Mouse (Mus musculus) Patski (cell line): ENCODE results near the gene Mrpl51. TPM values are rescaled to one million over a fixed set of nuclear protein-coding genes. Genes with fewer than 3 reads are reported as not detected.

Experiments
- ATAC-seq: fragments of 100-300 bp; one replicate; pipeline ENCODE4 v1.8.0; 2021
- CTCF ChIA-PET: fragments of 350-600 bp; sonication (Branson Sonifier 250); formaldehyde crosslinking; loops from one replicate; lab custom pipeline; 2022; ENCODE audit warnings: inconsistent platforms; lab: Charles Lee
- POLR2A ChIA-PET: fragments of 350-600 bp; sonication (Branson Sonifier 250); formaldehyde crosslinking; loops from one replicate; lab custom pipeline; 2022; ENCODE audit warnings: antibody characterized with exemption, inconsistent platforms; lab: Charles Lee
- DNase-seq: peaks from one replicate; pipeline ENCODE4 v3.0.0-alpha.2; 2011; ENCODE audit warnings: low read depth, low spot score
- H3K27me3 ChIP-seq: fragments of 371-371 bp; one replicate; pipeline ENCODE4 v1.5.1; 2021
- CTCF ChIP-seq: fragments of 100-300 bp; IDR thresholded peaks from one replicate; pipeline ENCODE4 v1.5.1; 2021
- in situ Hi-C: fragments of 300-500 bp; cut with MboI; formaldehyde crosslinking; loops from 3 replicates; pipeline ENCODE4 v1.11.1; 2018; ENCODE audit warnings: low pct_unique_long_range_greater_than_20kb, mixed read lengths
- polyA plus RNA-seq: library from polyadenylated mRNA; unstranded; gene quantifications from one replicate; pipeline ENCODE4 v1.2.3, GENCODE M21; 2021

The Mrpl51 gene
- polyA plus RNA-seq, 1 experiment from 2014 or later = 175 TPM

DNA sequence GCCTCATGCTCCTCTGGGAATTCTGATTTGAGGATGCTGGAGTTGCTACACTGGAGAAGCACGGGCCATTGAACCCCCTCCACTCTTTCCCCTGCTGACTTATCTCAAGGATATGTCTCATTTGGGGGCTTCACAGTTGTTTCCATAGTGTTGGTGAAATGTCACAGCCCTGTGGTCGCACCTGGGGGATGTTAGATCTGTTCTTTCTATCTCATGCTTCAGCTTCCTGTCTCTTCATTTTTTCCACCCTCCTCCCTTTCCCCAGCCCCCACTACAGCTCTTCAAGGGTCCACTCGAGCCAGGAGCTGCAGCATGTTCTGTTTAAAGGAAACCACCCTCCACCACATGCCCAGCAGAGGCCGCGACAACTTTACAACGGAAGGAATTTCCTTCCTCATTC, 46.8 kb downstream of the Mrpl51 start:
- ATAC-seq (no peak), DNase-seq (no peak)
- POLR2A ChIA-PET = interaction anchor here (0.6 kb wide), 1 partner anchor 21 kb away, joined by 3 read pairs; no protein-coding TSS in a partner anchor
- in situ Hi-C loops = no loop called here
- no peak for TF ChIP-seq CTCF
- CTCF ChIA-PET = interaction anchor here (1.4 kb wide), 1 partner anchor 13 kb away, joined by 4 read pairs; no protein-coding TSS in a partner anchor
- no peaks in the 10 kb centered on the region for H3K27me3 ChIP-seq

DNA sequence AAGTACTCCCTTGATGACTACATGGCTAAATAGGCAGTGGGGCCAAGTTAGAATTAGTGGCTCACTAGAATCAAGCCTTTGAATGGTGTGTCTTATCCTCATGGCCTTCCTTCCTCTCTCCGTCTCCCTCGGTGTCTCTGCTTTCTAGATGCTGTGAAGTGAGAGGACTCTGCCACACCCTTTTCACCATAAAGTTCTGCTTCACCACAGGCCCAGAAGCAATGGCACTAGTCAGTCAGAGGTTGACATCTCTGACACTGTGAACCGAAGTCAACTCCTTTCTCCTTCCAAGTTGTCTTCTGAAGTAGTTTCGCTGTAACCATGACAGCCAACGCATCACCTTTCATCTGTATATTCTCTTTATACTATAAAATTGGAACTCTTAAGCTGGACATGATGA, 47.9 kb downstream of the Mrpl51 start:
- DNase-seq (no peak), ATAC-seq (no peak)
- ChIA-PET CTCF (no interaction called here), POLR2A (no interaction called here)
- no peaks in the 10 kb centered on the region for H3K27me3 ChIP-seq
- in situ Hi-C loops = no loop called here
- TF ChIP-seq CTCF = no peak

DNA sequence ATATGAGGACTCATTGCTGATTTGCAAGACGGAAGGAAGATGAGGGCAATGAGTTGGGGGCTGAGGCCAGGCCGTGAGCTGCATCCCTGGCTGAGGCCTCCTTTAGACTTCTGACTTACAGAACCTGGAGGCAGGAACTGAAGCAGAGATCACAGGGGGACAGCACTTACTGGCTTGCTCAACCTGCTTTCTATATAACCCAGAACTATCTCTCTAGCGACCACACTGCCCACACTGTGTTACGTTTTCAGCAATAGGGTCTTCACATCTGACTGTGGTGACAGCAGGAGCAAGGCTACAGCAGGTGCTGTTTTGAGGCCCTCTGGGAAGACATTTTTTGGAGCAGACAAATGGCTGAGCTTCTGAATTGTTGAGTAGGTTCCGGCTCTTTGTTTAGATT, 49.0 kb downstream of the Mrpl51 start:
- no peaks in the 10 kb centered on the region for H3K27me3 ChIP-seq
- ATAC-seq (no peak), DNase-seq (no peak)
- ChIA-PET CTCF (interaction anchor here (0.7 kb wide), 1 partner anchor 15 kb away, joined by 3 read pairs; no protein-coding TSS in a partner anchor), POLR2A (no interaction called here)
- no peak for TF ChIP-seq CTCF
- in situ Hi-C loops = no loop called here

DNA sequence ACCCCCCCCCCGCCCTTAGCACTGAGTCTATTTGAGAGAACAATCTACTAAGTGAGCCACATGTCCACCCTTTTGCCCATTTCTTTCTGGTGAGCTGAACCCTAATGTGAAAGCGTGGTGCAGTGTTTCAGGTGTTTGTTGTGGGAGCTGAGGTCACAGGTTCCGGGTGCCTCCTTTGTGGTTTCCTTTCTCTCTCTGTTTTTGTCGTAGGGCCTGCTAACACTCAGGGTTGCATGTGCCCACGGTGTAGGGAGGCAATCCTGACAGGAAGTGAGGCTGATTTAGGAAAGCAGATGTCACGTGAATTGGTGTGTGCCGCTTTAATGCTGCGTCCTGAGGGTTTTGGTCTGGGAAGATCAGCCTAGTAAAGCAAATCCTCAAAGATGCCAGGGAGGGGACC, 50.0 kb downstream of the Mrpl51 start:
- DNase-seq = no peak
- no peak for ATAC-seq
- in situ Hi-C loops = no loop called here
- H3K27me3 ChIP-seq = no peaks in the 10 kb centered on the region
- POLR2A ChIA-PET = no interaction called here
- CTCF ChIA-PET = interaction anchor here (0.7 kb wide), 1 partner anchor 14 kb away, joined by 3 read pairs; no protein-coding TSS in a partner anchor
- TF ChIP-seq CTCF = no peak

DNA sequence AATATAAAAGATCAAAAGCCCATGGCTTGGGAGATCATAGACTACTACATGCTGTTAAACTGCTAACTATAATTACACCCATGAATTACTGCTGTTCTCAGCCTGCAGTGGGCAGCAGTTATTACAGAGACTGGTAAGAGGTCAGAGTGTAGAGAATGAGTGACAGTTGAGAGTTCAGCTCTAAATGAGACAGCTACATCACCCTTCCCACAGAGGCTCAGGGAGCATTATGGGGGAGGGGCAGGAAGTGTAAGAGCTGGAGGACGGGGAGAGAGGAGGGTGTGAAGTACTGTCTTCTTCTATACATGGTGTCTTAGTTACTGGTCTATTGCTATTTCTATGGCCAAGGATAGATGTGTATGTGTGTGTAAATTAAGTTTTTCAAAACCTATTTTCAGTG, 53.0 kb downstream of the Mrpl51 start:
- DNase-seq = no peak
- ChIA-PET CTCF (interaction anchor here (1.1 to 1.6 kb wide), 4 partner anchors 10 to 32 kb away, joined by 3 to 5 read pairs (median 4); partner anchors contain the start of gene Tapbpl), POLR2A (no interaction called here)
- no peak for TF ChIP-seq CTCF
- H3K27me3 ChIP-seq = peaks cover 5% of the 10 kb centered on the region
- in situ Hi-C loops = no loop called here
- no peak for ATAC-seq

Other genes starting within 250 kb of the Mrpl51 start
- gene Cops7a, start 226.3 kb upstream of the Mrpl51 start, polyA plus RNA-seq = 153 TPM
- 12.9 TPM for gene Pianp, start 195.1 kb upstream of the Mrpl51 start, polyA plus RNA-seq
- gene Zfp384, start 182.7 kb upstream of the Mrpl51 start, polyA plus RNA-seq = 53.0 TPM
- gene Ing4, start 152.0 kb upstream of the Mrpl51 start, polyA plus RNA-seq = 77.6 TPM
- gene Acrbp, start 142.1 kb upstream of the Mrpl51 start, polyA plus RNA-seq = 9.7 TPM
- gene Lpar5, start 123.9 kb upstream of the Mrpl51 start, polyA plus RNA-seq = not detected
- gene Chd4, start 95.8 kb upstream of the Mrpl51 start, polyA plus RNA-seq = 198 TPM
- 65.0 TPM for gene Nop2, start 59.9 kb upstream of the Mrpl51 start, polyA plus RNA-seq
- 6.2 TPM for gene Iffo1, start 46.6 kb upstream of the Mrpl51 start, polyA plus RNA-seq
- 889 TPM for gene Gapdh, start 25.3 kb upstream of the Mrpl51 start, polyA plus RNA-seq
- gene Ncapd2, start 100 bp upstream of the Mrpl51 start, polyA plus RNA-seq = 73.8 TPM
- gene Vamp1, start 23.8 kb downstream of the Mrpl51 start, polyA plus RNA-seq = 7.5 TPM
- 18.2 TPM for gene Tapbpl, start 40.1 kb downstream of the Mrpl51 start, polyA plus RNA-seq
- 0.33 TPM for gene Cd27, start 45.2 kb downstream of the Mrpl51 start, polyA plus RNA-seq
- not detected for gene Tuba3a, start 94.2 kb downstream of the Mrpl51 start, polyA plus RNA-seq
- gene Ltbr, start 122.1 kb downstream of the Mrpl51 start, polyA plus RNA-seq = 164 TPM
- gene Scnn1a, start 128.9 kb downstream of the Mrpl51 start, polyA plus RNA-seq = 1.8 TPM
- gene Tnfrsf1a, start 157.6 kb downstream of the Mrpl51 start, polyA plus RNA-seq = 190 TPM
- gene Plekhg6, start 189.0 kb downstream of the Mrpl51 start, polyA plus RNA-seq = 0.49 TPM